Mouse (Mus musculus) hindbrain, embryonic 11.5 days (tissue): ENCODE results near the gene Pick1. TPM values are rescaled to one million over a fixed set of nuclear protein-coding genes. Genes with fewer than 3 reads are reported as not detected.
"Not testable (repeated sequence)": the region's sequence is repeated elsewhere in the genome, so short reads cannot be mapped to it uniquely, and the experiment has no call there.

ENCODE experiments used
- ATAC-seq: fragments of 200-750 bp; cut with Nextera tagmentation; 2 replicates; pipeline ENCODE4 v1.8.0; 2017; ENCODE audit warnings: mild to moderate bottlenecking, moderate TSS enrichment, moderate library complexity; ENCODE audit not compliant: low FRiP score
- DNase-seq: peaks from one replicate; pipeline ENCODE4 v3.0.0-alpha.2; 2015; ENCODE audit warnings: low spot score
- H3K27ac ChIP-seq: fragments of 300-500 bp; sonication (generic); 2 replicates; pipeline ENCODE4 v1.5.1; 2014; ENCODE audit warnings: mild to moderate bottlenecking, low read depth, low read length
- H3K27me3 ChIP-seq: fragments of 300-500 bp; sonication (generic); 2 replicates; pipeline ENCODE4 v1.6.1; 2014; ENCODE audit warnings: mild to moderate bottlenecking, low read length, moderate library complexity, mixed read lengths; ENCODE audit not compliant: control insufficient read depth, insufficient read depth
- H3K36me3 ChIP-seq: fragments of 300-500 bp; sonication (generic); 2 replicates; pipeline ENCODE4 v1.6.1; 2014; ENCODE audit warnings: mild to moderate bottlenecking, low read length, moderate library complexity, mixed read lengths; ENCODE audit not compliant: control insufficient read depth, insufficient read depth
- H3K4me1 ChIP-seq: fragments of 300-500 bp; sonication (generic); replicated peaks from 2 replicates; pipeline ENCODE4 v1.6.1; 2014; ENCODE audit warnings: low read length, mixed read lengths; ENCODE audit not compliant: control insufficient read depth, insufficient read depth
- H3K4me2 ChIP-seq: fragments of 300-500 bp; sonication (generic); replicated peaks from 2 replicates; pipeline ENCODE4 v1.6.1; 2014; ENCODE audit warnings: mild to moderate bottlenecking, low read depth, low read length
- H3K4me3 ChIP-seq: fragments of 300-500 bp; sonication (generic); 2 replicates; pipeline ENCODE4 v1.5.1; 2014; ENCODE audit warnings: low read depth, low read length
- H3K9ac ChIP-seq: fragments of 300-500 bp; sonication (generic); 2 replicates; pipeline ENCODE4 v1.6.1; 2014; ENCODE audit warnings: low read depth, low read length
- H3K9me3 ChIP-seq: fragments of 300-500 bp; sonication (generic); 2 replicates; pipeline ENCODE4 v1.6.1; 2016; ENCODE audit warnings: low read length; ENCODE audit not compliant: control insufficient read depth
- WGBS: fragments of 180-500 bp; shearing (Covaris S2); extraction: QIAGEN DNeasy Blood & Tissue Kit; methylation state at CpG from one replicate; pipeline ENCODE4 v1.1.7; 2014; 5-methylcytosine and 5-hydroxymethylcytosine counted together
- polyA plus RNA-seq: library from polyadenylated mRNA; unstranded; fragments of >200 nt; fragmentation: Nextera tagmentation; extraction: Ambion mirVana; gene quantifications from 2 replicates; pipeline ENCODE4 v1.2.1, GENCODE M21; 2014

Gene Pick1
- polyA plus RNA-seq, 1 experiment from 2014 or later, result 28.0 TPM

DNA sequence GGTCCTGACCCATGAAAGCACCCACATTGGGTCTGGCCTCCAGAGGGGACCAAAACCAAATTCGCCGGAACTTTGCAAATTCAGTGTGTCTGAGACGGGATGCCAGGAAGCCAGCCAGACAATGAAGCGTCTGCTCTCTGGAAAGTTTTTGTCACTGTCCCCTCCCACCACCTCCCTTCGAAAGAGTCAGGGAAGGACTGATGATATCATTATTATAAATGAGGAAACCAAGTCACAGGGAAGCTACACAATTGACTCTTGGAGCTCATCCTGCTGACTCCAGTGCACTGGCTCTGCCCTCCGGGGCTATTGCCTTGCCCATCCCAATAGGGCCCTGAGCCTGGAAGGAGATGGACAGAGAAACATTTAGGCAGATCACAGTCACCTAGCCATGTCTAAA is 15.4 kb upstream of the Pick1 start:
- no peak overlapping the region for H3K4me3 ChIP-seq
- no peak for DNase-seq
- H3K27ac ChIP-seq, result peak overlapping the region; percentile 36; the same call in 1 of the 2 replicates
- H3K27me3 ChIP-seq, result no peaks in the 10 kb centered on the region
- no peaks in the 10 kb centered on the region for H3K36me3 ChIP-seq
- ATAC-seq, result no peak
- no peak overlapping the region for H3K9ac ChIP-seq
- no peaks in the 10 kb centered on the region for H3K9me3 ChIP-seq
- WGBS, result 65% methylated on average over 6 of the region's 6 CpGs
- no peaks in the 10 kb centered on the region for H3K4me1 ChIP-seq
- no peak overlapping the region for H3K4me2 ChIP-seq

DNA sequence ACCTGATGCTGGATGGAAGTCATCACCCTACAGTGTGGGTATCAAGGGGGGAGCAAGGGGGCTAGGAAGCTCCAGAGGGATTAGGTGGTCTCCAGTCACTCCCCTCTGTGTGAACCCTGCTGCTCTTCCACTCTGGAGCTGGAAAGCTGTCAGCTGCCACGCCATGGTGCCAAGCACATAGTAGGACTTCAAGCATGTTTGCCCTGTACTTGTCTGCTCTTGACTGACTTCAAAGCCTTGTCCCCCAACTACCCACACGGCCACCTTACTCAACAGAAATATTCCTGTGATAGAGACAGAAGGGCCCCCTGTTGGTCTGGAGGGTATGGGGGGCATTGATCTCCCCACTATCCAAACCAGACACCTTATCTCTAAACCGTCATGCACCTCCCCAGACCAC is 12.8 kb upstream of the Pick1 start:
- ATAC-seq, result no peak
- peaks cover 3% of the 10 kb centered on the region; the same call in 1 of the 2 replicates for H3K4me1 ChIP-seq
- no peaks in the 10 kb centered on the region for H3K9me3 ChIP-seq
- H3K27ac ChIP-seq, result no peak overlapping the region
- no peaks in the 10 kb centered on the region for H3K36me3 ChIP-seq
- 73% methylated on average over 3 of the region's 3 CpGs for WGBS
- no peak for DNase-seq
- H3K4me2 ChIP-seq, result no peak overlapping the region
- H3K4me3 ChIP-seq, result no peak overlapping the region
- H3K27me3 ChIP-seq, result no peaks in the 10 kb centered on the region
- H3K9ac ChIP-seq, result no peak overlapping the region

DNA sequence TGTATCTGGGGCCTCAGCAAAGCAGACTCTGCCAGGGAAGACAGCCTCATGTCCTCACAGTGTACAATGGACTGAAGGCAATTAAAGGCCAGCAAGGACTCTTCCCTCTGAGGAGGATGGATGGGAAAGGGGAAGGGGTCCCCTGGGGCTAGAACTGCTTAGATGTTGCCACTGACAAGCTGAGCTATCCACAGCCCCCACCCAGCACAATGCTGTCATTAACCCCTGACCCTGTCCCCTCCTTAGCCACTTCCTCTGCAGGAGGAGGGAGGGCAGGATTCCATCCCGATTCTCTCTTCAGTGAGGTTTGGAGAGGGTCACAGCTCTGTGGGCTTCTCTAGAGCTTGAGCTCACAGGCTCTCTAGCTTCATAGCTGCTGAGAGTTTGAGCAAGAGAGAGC is 9.4 kb upstream of the Pick1 start:
- Histone ChIP-seq H3K4me2 (no peak overlapping the region), H3K9me3 (no peaks in the 10 kb centered on the region), H3K4me3 (no peak overlapping the region), H3K36me3 (no peaks in the 10 kb centered on the region), H3K9ac (no peak overlapping the region), H3K4me1 (peaks cover 14% of the 10 kb centered on the region), H3K27ac (no peak overlapping the region; the same call in 1 of the 2 replicates), H3K27me3 (no peaks in the 10 kb centered on the region)
- DNase-seq, result peak; percentile 65
- 0% methylated on average over 1 of the region's 1 CpGs for WGBS
- ATAC-seq, result peak; percentile 53; the same call in 1 of the 2 replicates

DNA sequence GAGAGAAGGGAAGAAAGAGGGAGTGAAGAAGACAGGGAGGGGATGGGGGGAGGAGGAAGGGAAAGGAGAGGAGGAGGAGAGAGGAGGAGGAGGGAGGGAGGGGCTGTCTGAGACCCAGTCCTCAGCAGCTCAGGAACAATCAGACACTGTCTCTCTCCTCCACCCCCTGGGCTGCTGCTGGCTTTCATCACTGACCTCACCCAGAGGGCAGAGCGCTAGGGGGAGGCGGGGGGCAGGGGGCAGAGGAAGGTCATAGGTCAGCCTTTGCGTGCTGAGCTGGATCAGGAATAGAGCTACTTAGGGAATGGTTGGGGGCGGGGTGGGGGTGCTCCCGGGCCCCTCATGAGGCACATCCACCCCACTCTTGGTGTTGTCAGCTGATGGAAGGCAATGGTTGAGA is 5.3 kb upstream of the Pick1 start:
- Histone ChIP-seq H3K4me1 (peaks cover 14% of the 10 kb centered on the region), H3K4me2 (no peak overlapping the region), H3K9ac (no peak overlapping the region)

DNA sequence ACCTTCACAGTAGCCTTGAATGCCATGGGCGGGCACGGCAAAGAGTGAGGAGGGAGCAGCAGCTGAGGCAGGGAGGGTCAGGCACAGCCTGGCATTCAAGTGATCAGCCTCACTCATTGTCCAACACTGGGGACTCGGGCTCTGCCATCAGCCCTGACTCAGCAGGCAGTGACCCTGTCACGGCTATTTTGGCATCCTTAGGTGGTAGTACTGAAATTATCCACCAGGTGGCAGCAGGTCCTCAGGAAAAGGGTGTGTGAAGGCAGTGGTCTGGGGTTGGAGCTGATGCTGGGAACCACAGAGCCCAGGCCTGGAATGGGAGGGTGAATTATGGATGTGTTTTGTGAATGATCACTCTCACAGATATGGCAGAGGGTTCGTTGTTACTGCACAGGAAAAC is 4.3 kb upstream of the Pick1 start:
- Histone ChIP-seq H3K4me1 (peaks cover 13% of the 10 kb centered on the region), H3K27ac (no peak overlapping the region), H3K4me2 (peak overlapping the region; percentile 4; the same call in 1 of the 2 replicates), H3K9ac (no peak overlapping the region), H3K4me3 (no peak overlapping the region), H3K9me3 (no peaks in the 10 kb centered on the region), H3K36me3 (no peaks in the 10 kb centered on the region), H3K27me3 (no peaks in the 10 kb centered on the region)
- 5% methylated on average over 5 of the region's 5 CpGs for WGBS
- DNase-seq, result peak; percentile 98
- peak; percentile 66 for ATAC-seq

More for the DNA sequence above, 5.3 kb upstream of the Pick1 start:
- no peak overlapping the region for H3K27ac ChIP-seq
- WGBS, result 5% methylated on average over 5 of the region's 5 CpGs
- no peaks in the 10 kb centered on the region for H3K36me3 ChIP-seq
- no peak overlapping the region for H3K4me3 ChIP-seq
- ATAC-seq (no peak), DNase-seq (peak; percentile 22)
- no peaks in the 10 kb centered on the region for H3K27me3 ChIP-seq
- no peaks in the 10 kb centered on the region for H3K9me3 ChIP-seq

DNA sequence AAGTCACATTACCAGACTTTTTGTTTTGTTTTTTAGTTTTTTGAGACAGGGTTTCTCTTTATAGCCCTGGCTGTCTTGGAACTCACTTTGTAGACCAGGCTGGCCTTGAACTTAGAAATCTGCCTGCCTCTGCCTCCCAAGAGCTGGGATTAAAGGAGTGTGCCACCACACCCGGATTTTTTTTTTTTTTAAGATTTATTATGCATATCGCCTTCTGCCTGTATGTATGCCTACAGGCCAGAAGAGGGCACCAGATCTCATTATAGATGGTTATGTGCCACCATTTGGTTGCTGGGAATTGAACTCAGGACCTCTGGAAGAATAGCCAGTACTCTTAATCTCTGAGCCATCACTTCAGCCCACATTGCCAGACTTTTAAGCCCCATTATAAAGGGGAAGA is 3.2 kb upstream of the Pick1 start:
- not testable (repeated sequence) for H3K27ac ChIP-seq, H3K9ac ChIP-seq, H3K9me3 ChIP-seq, H3K4me3 ChIP-seq, H3K36me3 ChIP-seq, H3K27me3 ChIP-seq, DNase-seq, H3K4me2 ChIP-seq, ATAC-seq
- H3K4me1 ChIP-seq, result peaks cover 11% of the 10 kb centered on the region
- WGBS, result 65% methylated on average over 2 of the region's 2 CpGs

DNA sequence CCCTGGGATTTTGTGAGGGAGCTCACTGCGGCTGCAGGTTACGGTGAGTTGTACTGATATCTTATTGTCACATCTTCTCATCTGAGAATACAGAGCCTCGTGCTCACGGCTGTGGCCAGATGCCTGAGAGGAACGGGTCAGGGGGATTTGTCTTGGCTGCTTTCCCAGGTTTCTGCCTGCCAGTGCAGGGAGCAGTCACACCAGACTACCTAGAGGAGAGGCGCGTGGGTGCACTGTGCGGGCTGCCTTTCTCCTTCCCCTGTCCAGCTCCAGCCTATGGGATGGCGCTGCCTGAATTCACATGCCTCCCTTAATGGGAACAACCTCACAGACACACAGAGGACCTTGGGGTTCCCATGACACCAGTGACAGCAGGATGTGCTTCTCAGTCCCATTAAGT is 6.3 kb downstream of the Pick1 start:
- Histone ChIP-seq H3K27ac (no peak overlapping the region), H3K27me3 (no peaks in the 10 kb centered on the region), H3K9me3 (no peaks in the 10 kb centered on the region), H3K4me3 (no peak overlapping the region), H3K4me1 (no peaks in the 10 kb centered on the region), H3K4me2 (no peak overlapping the region), H3K36me3 (no peaks in the 10 kb centered on the region; the same call in 1 of the 2 replicates), H3K9ac (no peak overlapping the region)
- DNase-seq (no peak), ATAC-seq (no peak)
- 92% methylated on average over 9 of the region's 9 CpGs for WGBS

DNA sequence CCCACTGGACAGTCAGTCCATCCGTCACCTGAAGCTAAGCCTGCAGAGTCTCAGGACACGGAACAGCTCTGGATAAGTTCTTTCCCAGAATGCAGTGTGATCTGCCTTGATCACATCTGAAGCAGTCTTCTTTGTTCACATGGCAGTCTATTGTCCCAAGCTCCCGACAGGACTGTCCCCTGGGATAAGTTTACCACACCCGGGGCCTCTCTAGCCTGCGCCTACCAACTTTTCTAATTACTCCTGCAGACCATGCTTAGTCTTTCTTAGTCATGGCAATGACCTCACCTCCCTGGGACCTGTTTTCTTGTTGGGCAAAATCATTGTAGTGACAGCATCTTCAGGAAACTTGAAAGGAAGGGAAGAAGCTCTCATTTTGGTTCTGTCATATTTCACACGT is 9.1 kb downstream of the Pick1 start:
- no peak overlapping the region for H3K4me2 ChIP-seq
- no peak overlapping the region for H3K4me3 ChIP-seq
- WGBS, result 76% methylated on average over 6 of the region's 6 CpGs
- no peaks in the 10 kb centered on the region for H3K9me3 ChIP-seq
- no peaks in the 10 kb centered on the region for H3K4me1 ChIP-seq
- DNase-seq, result no peak
- no peak overlapping the region for H3K9ac ChIP-seq
- no peak overlapping the region for H3K27ac ChIP-seq
- no peaks in the 10 kb centered on the region for H3K27me3 ChIP-seq
- H3K36me3 ChIP-seq, result peaks cover 2% of the 10 kb centered on the region; the same call in 1 of the 2 replicates
- no peak for ATAC-seq

DNA sequence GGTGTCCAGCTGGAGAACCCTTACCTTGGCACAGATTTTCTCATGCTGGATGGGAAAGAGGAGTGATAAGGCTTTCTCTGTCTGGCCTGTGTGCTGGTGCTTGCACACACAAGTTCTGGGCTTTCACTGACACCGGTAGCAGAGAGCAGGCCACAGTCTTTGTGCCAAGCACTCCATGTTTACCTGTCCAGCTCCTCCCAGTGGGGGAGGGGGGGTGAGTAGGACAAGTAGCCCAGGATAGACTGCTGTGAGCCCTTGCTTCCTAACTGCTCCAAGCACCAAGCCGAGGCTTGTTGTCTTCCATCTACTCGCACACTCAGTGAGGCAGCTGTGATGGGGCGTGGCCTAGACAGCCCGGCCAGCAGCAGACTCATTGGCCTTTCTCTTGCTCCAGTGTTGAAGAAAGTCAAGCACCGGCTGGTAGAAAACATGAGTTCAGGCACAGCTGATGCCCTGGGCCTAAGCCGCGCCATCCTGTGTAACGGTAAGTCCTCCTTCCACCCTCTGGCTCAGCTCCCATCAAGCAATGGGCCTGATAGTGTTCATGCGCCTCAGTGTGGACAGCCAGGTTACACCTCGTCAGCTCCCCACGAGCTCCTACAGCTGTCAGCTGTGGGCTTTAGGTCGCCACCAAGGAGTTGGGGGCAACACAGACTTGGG is 13.7 kb downstream of the Pick1 start:
- H3K4me2 ChIP-seq, result no peak overlapping the region
- peaks cover 9% of the 10 kb centered on the region for H3K36me3 ChIP-seq
- H3K27me3 ChIP-seq, result no peaks in the 10 kb centered on the region
- H3K4me3 ChIP-seq, result no peak overlapping the region
- no peak overlapping the region for H3K27ac ChIP-seq
- no peak overlapping the region for H3K9ac ChIP-seq
- DNase-seq, result no peak
- WGBS, result 74% methylated on average over 13 of the region's 13 CpGs
- H3K9me3 ChIP-seq, result no peaks in the 10 kb centered on the region
- ATAC-seq, result no peak; the same call in 1 of the 2 replicates
- H3K4me1 ChIP-seq, result peaks cover 3% of the 10 kb centered on the region; the same call in 1 of the 2 replicates
